Mouse (Mus musculus) bone marrow, adult 2 months (tissue): ENCODE results near the gene Slc24a2. TPM values are rescaled to one million over a fixed set of nuclear protein-coding genes. Genes with fewer than 3 reads are reported as not detected.

Experiments used
- H3K27ac ChIP-seq: fragments of 200-500 bp; 2 replicates; pipeline ENCODE4 v1.5.1; 2012; ENCODE audit warnings: low read depth, mild to moderate bottlenecking, control low read depth, inconsistent platforms, low read length; ENCODE audit not compliant: control insufficient read depth, poor library complexity, insufficient read depth
- H3K4me1 ChIP-seq: fragments of 200-500 bp; 2 replicates; pipeline ENCODE4 v1.6.1; 2011; ENCODE audit warnings: low read length; ENCODE audit not compliant: control insufficient read depth, insufficient read depth
- H3K4me3 ChIP-seq: fragments of 200-500 bp; replicated peaks from 2 replicates; pipeline ENCODE3; 2011; ENCODE audit warnings: mild to moderate bottlenecking, low read depth, low read length, control low read depth; ENCODE audit not compliant: control insufficient read depth
- CTCF ChIP-seq: fragments of 200-500 bp; IDR thresholded peaks from 2 replicates; pipeline ENCODE4 v1.5.1; 2011; ENCODE audit warnings: low read length, control low read depth; ENCODE audit not compliant: control insufficient read depth, insufficient read depth
- POLR2A ChIP-seq: fragments of 200-500 bp; IDR thresholded peaks from 2 replicates; pipeline ENCODE4 v1.6.1; 2011; ENCODE audit warnings: low read depth, mild to moderate bottlenecking, control low read depth, low read length, borderline replicate concordance; ENCODE audit not compliant: control insufficient read depth
- WGBS: fragments of 180-500 bp; shearing (Covaris S2); methylation state at CpG from one replicate; pipeline ENCODE4 v1.1.7; 2018; 5-methylcytosine and 5-hydroxymethylcytosine counted together
- polyA plus RNA-seq: library from polyadenylated mRNA; stranded (reverse); fragments of >200 nt; gene quantifications from 2 replicates; pipeline ENCODE4 v1.2.4, GENCODE M21; 2011; ENCODE audit warnings: low replicate concordance; ENCODE audit not compliant: missing spikeins, insufficient read depth, insufficient read length

Gene Slc24a2
- polyA plus RNA-seq, 1 experiment, result not detected

DNA sequence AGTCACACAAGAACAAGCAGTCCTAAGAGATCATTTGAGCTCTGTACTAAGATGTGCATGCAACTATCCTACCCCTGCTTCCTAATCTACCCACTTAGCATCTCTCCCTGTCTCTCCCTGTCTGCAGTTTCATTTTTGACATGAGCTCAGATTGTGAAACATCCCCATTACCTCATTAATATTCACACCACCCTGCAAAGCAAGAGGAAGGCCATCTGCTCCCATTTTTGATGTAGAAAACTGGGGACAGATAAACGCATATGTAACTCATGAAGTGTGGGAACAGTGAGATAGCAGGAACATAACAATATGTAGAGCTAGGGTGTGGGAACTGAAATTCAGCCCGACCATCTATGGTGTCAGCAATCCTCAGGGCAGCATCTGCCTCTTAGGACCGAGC lies 19.7 kb downstream of the Slc24a2 start:
- Histone ChIP-seq H3K27ac (no peak overlapping the region), H3K4me3 (no peak overlapping the region), H3K4me1 (no peaks in the 10 kb centered on the region)
- WGBS, result 67% methylated on average over 3 of the region's 3 CpGs
- TF ChIP-seq CTCF (no peak), POLR2A (no peak)

DNA sequence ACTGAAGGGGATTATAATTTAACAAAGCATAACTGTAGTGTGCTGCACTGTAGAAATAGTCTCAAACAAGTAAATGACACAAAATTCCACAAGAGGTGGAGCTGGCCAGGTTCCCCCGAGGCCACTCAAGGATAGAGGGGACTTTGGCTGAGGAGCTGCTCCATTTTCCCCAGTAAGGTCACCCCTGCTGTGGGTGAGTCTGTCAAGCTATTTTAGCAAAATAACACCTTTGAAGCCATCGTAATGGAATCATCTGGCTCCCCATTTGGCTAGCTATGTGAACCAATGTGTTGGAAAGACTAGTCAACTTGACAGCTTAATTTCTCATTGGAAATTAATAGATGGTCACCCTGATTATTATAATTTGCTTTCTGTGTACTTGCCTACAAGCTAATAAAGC lies 28.2 kb downstream of the Slc24a2 start:
- H3K27ac ChIP-seq, result no peak overlapping the region
- H3K4me3 ChIP-seq, result no peak overlapping the region
- no peaks in the 10 kb centered on the region for H3K4me1 ChIP-seq
- 67% methylated on average over 2 of the region's 2 CpGs for WGBS
- TF ChIP-seq CTCF (no peak), POLR2A (no peak)

DNA sequence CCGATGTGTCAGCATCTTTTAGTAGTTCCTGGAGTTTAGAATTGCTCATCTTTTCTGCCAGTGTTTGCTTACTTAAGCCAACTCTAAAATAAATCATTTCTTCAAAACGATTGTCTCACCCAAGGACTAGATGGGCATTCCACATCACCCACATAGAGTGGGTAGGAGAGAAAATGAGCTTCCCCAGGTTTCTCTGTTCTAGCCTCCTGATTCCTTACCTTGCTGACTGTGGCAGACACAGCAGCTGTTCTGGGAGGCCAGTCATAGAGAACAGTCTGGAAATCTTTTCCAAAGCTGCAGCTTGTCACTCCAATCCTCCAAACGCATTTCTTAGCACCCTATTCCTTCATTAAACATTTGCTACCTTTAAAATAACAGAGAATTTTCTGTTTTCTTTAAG lies 29.0 kb downstream of the Slc24a2 start:
- TF ChIP-seq POLR2A (no peak), CTCF (no peak)

DNA sequence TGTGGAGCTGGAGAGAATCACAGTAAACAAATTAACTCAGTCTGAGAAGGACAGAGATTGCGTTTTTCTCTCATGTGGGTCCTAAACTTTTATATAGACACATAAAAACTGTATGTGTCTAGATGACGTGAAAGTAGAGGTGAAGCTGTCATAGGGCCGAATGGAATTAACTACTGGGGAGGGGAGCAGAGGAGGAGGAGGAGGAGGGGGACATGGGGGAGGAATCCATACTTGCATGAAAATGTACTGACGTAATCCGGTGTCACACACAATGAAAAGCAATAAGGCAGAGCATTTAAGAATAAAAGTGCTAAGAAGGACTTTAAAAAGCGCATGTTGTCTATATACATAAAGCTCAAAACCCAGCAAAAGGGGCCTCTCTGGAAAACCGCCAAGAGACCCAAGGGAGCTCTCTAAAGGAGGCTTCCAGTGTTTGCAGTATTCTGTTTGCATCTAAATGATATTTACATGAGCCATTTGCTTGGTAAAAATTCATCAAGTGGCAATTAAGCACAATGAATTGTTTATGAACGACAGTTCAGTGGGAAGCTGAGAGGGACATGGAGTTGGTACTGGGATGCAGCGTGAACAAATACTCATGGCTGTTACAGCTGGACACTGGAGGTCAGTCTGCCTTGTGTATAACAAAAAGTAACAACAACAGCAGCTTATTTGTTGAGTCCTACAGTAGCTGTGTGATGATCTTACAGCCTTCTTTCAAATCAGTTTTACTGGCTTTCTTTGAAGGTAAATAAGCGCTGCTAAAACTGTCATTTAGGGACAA lies 45.9 kb downstream of the Slc24a2 start:
- no peak for TF ChIP-seq CTCF
- TF ChIP-seq POLR2A, result no peak
- no peaks in the 10 kb centered on the region for H3K4me1 ChIP-seq
- H3K27ac ChIP-seq, result no peak overlapping the region
- no peak overlapping the region for H3K4me3 ChIP-seq
- WGBS, result 77% methylated on average over 10 of the region's 10 CpGs

More for the DNA sequence above, 29.0 kb downstream of the Slc24a2 start:
- Histone ChIP-seq H3K4me3 (no peak overlapping the region), H3K4me1 (no peaks in the 10 kb centered on the region), H3K27ac (no peak overlapping the region)
- WGBS, result 70% methylated on average over 3 of the region's 3 CpGs

DNA sequence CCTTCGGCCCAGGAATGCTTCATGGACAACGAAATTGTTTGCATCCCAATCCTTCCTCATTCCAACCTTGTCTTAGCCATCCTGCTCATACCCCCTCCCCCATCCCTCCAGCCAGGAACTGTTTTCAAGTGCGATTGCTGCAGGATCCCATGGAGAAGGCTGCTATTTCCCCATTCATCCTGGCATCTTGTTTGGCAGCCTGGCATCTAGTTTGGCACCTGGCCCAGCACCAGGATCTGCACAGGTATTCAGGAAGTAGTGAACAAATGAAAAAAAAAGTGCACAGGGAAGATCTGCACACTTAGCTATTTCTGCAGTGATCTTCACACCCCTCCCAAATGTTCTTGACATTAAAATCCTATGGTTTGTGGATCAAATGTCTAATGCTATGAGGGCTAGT lies 53.2 kb downstream of the Slc24a2 start:
- TF ChIP-seq POLR2A (no peak), CTCF (no peak)
- WGBS, result 65% methylated on average over 3 of the region's 3 CpGs
- no peaks in the 10 kb centered on the region for H3K4me1 ChIP-seq
- no peak overlapping the region for H3K4me3 ChIP-seq
- H3K27ac ChIP-seq, result no peak overlapping the region

DNA sequence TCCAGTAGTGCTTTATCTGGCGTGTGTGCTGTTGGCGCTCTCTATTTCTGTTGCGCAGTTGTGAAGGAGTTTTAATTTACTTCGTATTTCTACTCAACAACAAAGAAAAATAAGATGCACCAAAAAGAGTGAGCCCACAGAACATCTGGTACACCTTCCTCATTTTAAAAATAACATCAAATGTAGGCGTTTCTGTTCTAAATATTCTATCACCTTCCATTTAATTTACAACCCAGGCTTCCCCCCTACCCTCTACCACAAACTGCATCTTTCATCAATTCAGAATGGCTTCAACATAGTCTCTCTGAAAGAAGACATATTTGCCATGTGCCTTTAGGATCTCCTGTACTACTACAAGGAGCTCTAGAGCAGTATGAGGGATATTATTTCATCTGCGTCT lies 66.3 kb downstream of the Slc24a2 start:
- H3K27ac ChIP-seq, result no peak overlapping the region
- TF ChIP-seq CTCF (no peak), POLR2A (no peak)
- 52% methylated on average over 6 of the region's 6 CpGs for WGBS
- H3K4me3 ChIP-seq, result no peak overlapping the region
- H3K4me1 ChIP-seq, result no peaks in the 10 kb centered on the region

DNA sequence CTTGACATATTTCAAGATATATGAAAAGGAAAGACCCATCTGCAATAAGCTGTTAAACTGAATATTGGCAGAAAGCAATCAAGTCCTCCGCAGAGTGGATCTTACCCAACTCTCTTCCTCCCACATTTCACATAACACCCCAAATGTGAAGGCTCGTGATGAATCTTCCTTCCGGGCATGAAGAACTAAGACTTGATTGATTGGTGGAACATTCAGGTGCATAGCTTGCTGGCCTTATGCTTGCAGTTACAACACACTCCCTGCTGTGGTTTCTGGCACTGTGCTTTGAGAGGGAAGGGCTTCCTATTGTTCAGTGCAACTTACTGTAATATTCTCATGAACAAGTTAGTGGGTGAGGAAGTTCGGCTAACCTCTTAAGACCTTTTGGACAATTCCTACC lies 72.2 kb downstream of the Slc24a2 start:
- TF ChIP-seq CTCF, result no peak
- TF ChIP-seq POLR2A, result no peak
- no peaks in the 10 kb centered on the region for H3K4me1 ChIP-seq
- no peak overlapping the region for H3K27ac ChIP-seq
- H3K4me3 ChIP-seq, result no peak overlapping the region
- 22% methylated on average over 4 of the region's 4 CpGs for WGBS

DNA sequence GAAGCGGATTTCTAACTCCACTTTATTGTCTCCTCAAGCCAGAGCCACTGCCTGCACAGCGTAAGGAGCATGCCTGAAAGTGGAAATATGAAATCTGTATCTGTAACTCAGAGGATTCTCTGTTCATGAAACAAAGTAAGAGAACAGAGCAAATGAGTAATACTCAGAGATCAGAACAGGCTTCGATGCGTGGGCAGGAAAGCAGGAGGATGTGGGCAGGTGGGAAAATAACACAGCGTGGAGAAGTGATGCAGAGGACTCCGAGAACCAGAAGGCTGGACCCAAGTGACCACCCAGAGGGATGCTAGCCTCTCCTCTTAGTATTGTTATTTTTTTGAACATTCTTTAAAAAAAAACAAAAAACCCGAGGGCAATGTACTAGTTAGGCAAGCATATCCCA lies 78.3 kb downstream of the Slc24a2 start:
- no peaks in the 10 kb centered on the region for H3K4me1 ChIP-seq
- 77% methylated on average over 7 of the region's 7 CpGs for WGBS
- TF ChIP-seq CTCF (no peak), POLR2A (no peak)

More for the DNA sequence above, 78.3 kb downstream of the Slc24a2 start:
- H3K27ac ChIP-seq, result no peak overlapping the region
- no peak overlapping the region for H3K4me3 ChIP-seq
